19 mouse cellular contexts compared by ENCODE assay signal in genomic region chr16:12083082-12083481, GRCm38 (mm10).
"Had no signal": no experiment of that assay in that cellular context is flagged by ENCODE, and none has a peak within 500 bp of the region (broad histone marks: within the 10 kb centered on the region; RNA-seq: fewer than 3 reads in every experiment).

No protein-coding gene starts in this region.

- DNase-seq: lung, adult 18-20 months; lung, embryonic 14.5 days; lung, postnatal 10 days; lung, postnatal 4 days; midbrain, embryonic 14.5 days; retina, postnatal 1 day; right cerebral cortex, adult 18-20 months; right cerebral cortex, postnatal 25 days; right cerebral cortex, postnatal 4 days; spleen, adult 18-20 months; thymus, adult 18-20 months; thymus, postnatal 14 days; thymus, postnatal 36 days had no signal

- ATAC-seq: midbrain, embryonic 16.5 days had no signal

- H3K4me2 ChIP-seq: lung, embryonic 14.5 days; midbrain, embryonic 12.5 days; neural tube, embryonic 13.5 days; neural tube, embryonic 15.5 days had no signal

- H3K4me3 ChIP-seq: midbrain, embryonic 10.5 days; midbrain, embryonic 12.5 days; myocyte; neural tube, embryonic 13.5 days; neural tube, embryonic 15.5 days had no signal

- H3K9me3 ChIP-seq: midbrain, embryonic 10.5 days; midbrain, embryonic 12.5 days; neural tube, embryonic 13.5 days; neural tube, embryonic 15.5 days had no signal

- H3K27me3 ChIP-seq: midbrain, embryonic 12.5 days; neural tube, embryonic 13.5 days; neural tube, embryonic 15.5 days had no signal

- H3K4me1 ChIP-seq: midbrain, embryonic 10.5 days; midbrain, embryonic 12.5 days; neural tube, embryonic 13.5 days; neural tube, embryonic 15.5 days had no signal

- H3K36me3 ChIP-seq: midbrain, embryonic 10.5 days; midbrain, embryonic 12.5 days; neural tube, embryonic 13.5 days; neural tube, embryonic 15.5 days had no signal

- H3K9ac ChIP-seq: lung, embryonic 14.5 days; midbrain, embryonic 12.5 days; neural tube, embryonic 13.5 days; neural tube, embryonic 15.5 days had no signal

- H3K27ac ChIP-seq: midbrain, embryonic 10.5 days; midbrain, embryonic 12.5 days; neural tube, embryonic 13.5 days; neural tube, embryonic 15.5 days had no signal
